26 mouse cellular contexts compared by ENCODE assay signal in the genomic region with DNA sequence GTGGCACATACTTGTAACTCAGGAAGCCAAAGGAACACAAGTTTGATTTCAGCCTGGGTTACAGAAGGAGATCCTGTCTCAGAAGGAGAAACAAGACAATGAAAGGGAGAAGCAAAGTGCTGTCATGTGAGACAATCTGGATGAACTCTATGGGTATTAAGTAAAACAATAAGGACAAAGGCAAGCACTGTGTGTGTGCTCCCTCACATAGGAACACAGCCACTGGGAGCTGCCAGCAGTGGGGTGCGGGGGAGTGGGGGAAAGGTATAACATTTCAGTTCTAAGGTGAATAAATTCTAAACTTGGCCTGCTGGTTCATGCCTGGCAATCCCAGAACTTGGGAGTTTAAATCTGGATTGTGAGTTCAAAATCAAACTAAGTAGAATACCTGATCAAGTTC.
DNase-seq lines count a peak whose midpoint lies in the region; ATAC-seq lines count a peak whose summit lies in the region.
"Had no signal": no experiment of that assay in that cellular context is flagged by ENCODE, and none has a peak within 500 bp of the region (broad histone marks: within the 10 kb centered on the region; RNA-seq: fewer than 3 reads in every experiment).

No protein-coding gene starts in this region.

- H3K36me3 ChIP-seq in midbrain, embryonic 11.5 days (ENCODE audit: control insufficient read depth, insufficient read depth, low read length) = no peaks in the 10 kb centered on the region
- H3K36me3 ChIP-seq in midbrain, embryonic 16.5 days (ENCODE audit: control insufficient read depth, insufficient read depth, low read length) = no peaks in the 10 kb centered on the region
- H3K36me3 ChIP-seq: embryonic facial prominence, embryonic 10.5 days; embryonic facial prominence, embryonic 13.5 days; forebrain, embryonic 12.5 days; forebrain, embryonic 15.5 days; G1E; hindbrain, embryonic 12.5 days; hindbrain, embryonic 15.5 days had no signal

- no peak overlapping the region for H3K9ac ChIP-seq in midbrain, embryonic 11.5 days (ENCODE audit: low read length)
- no peak overlapping the region for H3K9ac ChIP-seq in midbrain, embryonic 16.5 days (ENCODE audit: low read depth, low read length)
- H3K9ac ChIP-seq: embryonic facial prominence, embryonic 13.5 days; forebrain, embryonic 12.5 days; forebrain, embryonic 15.5 days; hindbrain, embryonic 12.5 days; hindbrain, embryonic 15.5 days had no signal

- H3K4me1 ChIP-seq in midbrain, embryonic 11.5 days (ENCODE audit: control insufficient read depth, insufficient read depth, low read length) = no peaks in the 10 kb centered on the region; the same call in 1 of the 2 replicates
- H3K4me1 ChIP-seq in midbrain, embryonic 16.5 days (ENCODE audit: control insufficient read depth, insufficient read depth, low read length) = no peaks in the 10 kb centered on the region; the same call in 1 of the 2 replicates
- H3K4me1 ChIP-seq: embryonic facial prominence, embryonic 13.5 days; forebrain, embryonic 15.5 days had no signal

- no peak overlapping the region for H3K4me2 ChIP-seq in midbrain, embryonic 11.5 days
- no peak overlapping the region for H3K4me2 ChIP-seq in midbrain, embryonic 16.5 days (ENCODE audit: low read length)
- H3K4me2 ChIP-seq: embryonic facial prominence, embryonic 13.5 days; forebrain, embryonic 12.5 days; forebrain, embryonic 15.5 days; heart, embryonic 11.5 days; hindbrain, embryonic 12.5 days; hindbrain, embryonic 15.5 days had no signal

- H3K27me3 ChIP-seq in midbrain, embryonic 11.5 days (ENCODE audit: control insufficient read depth, insufficient read depth, low read length) = no peaks in the 10 kb centered on the region
- no peaks in the 10 kb centered on the region for H3K27me3 ChIP-seq in midbrain, embryonic 16.5 days (ENCODE audit: control insufficient read depth, insufficient read depth, low read depth, low read length)
- H3K27me3 ChIP-seq: CH12.LX; embryonic facial prominence, embryonic 13.5 days; forebrain, embryonic 12.5 days; forebrain, embryonic 15.5 days; hindbrain, embryonic 12.5 days; hindbrain, embryonic 15.5 days; Patski had no signal

- no peaks in the 10 kb centered on the region for H3K9me3 ChIP-seq in midbrain, embryonic 11.5 days (ENCODE audit: control insufficient read depth, low read length)
- no peaks in the 10 kb centered on the region for H3K9me3 ChIP-seq in midbrain, embryonic 16.5 days (replicated peaks; ENCODE audit: control insufficient read depth, low read length, poor library complexity, severe bottlenecking)
- H3K9me3 ChIP-seq: forebrain, embryonic 15.5 days; G1E; hindbrain, embryonic 12.5 days; hindbrain, embryonic 15.5 days had no signal

- H3K4me3 ChIP-seq in midbrain, embryonic 11.5 days (ENCODE audit: low read depth, low read length) = no peak overlapping the region
- no peak overlapping the region for H3K4me3 ChIP-seq in midbrain, embryonic 16.5 days (ENCODE audit: low read depth, low read length)
- H3K4me3 ChIP-seq: embryonic facial prominence, embryonic 10.5 days; embryonic facial prominence, embryonic 13.5 days; erythroblast, embryonic 14.5 days; forebrain, embryonic 12.5 days; forebrain, embryonic 15.5 days; hindbrain, embryonic 12.5 days; hindbrain, embryonic 15.5 days had no signal

- DNase-seq in adrenal gland, postnatal 14 days = peak; percentile 24
- DNase-seq in adrenal gland, adult 8-10 months = no peak
- DNase-seq in midbrain, embryonic 11.5 days (ENCODE audit: low spot score, missing footprints) = peak; percentile 69
- peak; percentile 23 for DNase-seq in thymus, postnatal 4 days
- no peak for DNase-seq in thymus, postnatal 25 days
- DNase-seq: adrenal gland, postnatal 25 days; B cell, adult 2 months; cerebellum, adult 11-12 months; cerebellum, adult 8-10 months; cerebellum, postnatal 10 days; cerebellum, postnatal 36 days; embryo, embryonic 11 days; gastrocnemius, postnatal 10 days; heart, adult 11 months had no signal

- ATAC-seq in midbrain, embryonic 11.5 days (ENCODE audit: low FRiP score) = no peak
- no peak for ATAC-seq in midbrain, embryonic 16.5 days
- ATAC-seq: forebrain, embryonic 15.5 days; Patski had no signal

- no peak overlapping the region for H3K27ac ChIP-seq in midbrain, embryonic 11.5 days (ENCODE audit: low read depth, low read length)
- no peak overlapping the region for H3K27ac ChIP-seq in midbrain, embryonic 16.5 days (ENCODE audit: low read length)
- H3K27ac ChIP-seq: embryonic facial prominence, embryonic 10.5 days; embryonic facial prominence, embryonic 13.5 days; forebrain, embryonic 12.5 days; forebrain, embryonic 15.5 days; hindbrain, embryonic 12.5 days; hindbrain, embryonic 15.5 days had no signal

- 52% methylated on average over 1 of the region's 1 CpGs for WGBS in midbrain, embryonic 11.5 days
- 65% methylated on average over 1 of the region's 1 CpGs for WGBS in midbrain, embryonic 16.5 days

Comparison
In these comparisons a context has a peak if more than half of its experiments do, and no peak if none do; other contexts are left out.
1. DNase-seq: peak in adrenal gland, postnatal 14 days (single experiment), midbrain, embryonic 11.5 days (single experiment) and thymus, postnatal 4 days (single experiment); none in adrenal gland, adult 8-10 months (single experiment) and thymus, postnatal 25 days (single experiment).